Mouse (Mus musculus): ENCODE data around the gene Gsk3a.

Gsk3a gene

DNA sequence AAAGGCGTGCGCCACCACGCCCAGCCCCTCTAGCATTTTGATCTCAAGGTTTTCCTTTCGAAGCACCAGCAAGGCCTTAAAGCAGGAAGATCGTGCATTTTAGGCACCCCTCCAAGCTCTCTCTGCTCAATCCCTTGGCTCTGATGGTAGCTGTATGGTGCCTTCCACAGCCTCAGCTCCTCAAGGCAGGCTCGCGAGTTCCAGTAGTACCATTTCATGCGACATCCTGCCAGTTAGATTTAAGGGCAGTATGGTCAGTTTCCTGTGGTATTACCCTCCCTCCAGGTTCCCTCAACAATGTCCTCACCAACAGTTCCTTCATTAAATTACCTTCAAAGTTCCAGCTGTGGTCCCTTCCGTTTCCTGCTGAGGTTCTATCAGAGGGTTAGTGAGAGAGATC lies 41.5 kb downstream of the Gsk3a start:
- in situ Hi-C loops (cut with MboI, MseI): no loop called here

DNA sequence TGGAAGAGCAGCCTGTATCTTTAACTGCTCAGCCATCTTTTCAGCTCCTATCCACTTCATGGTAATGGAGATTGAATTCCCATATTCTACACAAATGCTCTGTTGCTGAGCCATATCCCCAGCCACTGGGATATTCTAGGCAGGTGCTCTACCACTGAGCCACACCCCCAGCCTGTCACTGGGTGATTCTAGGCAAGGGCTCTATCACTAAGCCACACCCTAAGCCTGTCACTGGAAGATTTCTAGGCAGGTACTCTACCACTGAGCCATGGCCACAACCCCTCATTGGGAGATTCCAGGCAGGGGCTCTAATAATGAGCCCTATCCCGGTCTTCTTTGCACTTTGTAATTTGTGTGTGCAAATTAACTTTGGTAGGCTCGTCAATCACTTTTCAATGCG lies 42.5 kb downstream of the Gsk3a start:
- in situ Hi-C loops (cut with MboI, MseI): no loop called here

DNA sequence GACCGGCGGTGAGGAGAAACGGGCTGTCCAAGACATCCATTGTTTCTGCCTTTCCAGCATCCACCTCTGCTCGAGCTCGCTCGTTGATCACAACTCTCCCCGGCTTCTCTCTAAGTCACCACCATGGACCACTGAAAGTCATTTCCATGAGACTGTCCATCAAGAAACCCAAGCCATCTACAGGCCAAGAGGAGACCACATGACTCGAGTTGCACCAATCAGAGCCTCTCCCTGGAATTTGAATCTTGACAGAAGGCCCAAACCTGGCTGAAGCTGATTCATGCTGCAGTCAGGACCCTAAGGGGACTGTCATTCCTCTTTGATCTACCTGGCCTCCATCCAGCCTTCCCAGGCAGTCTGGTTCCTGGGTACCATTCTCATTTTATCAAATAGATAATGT lies 45.5 kb downstream of the Gsk3a start:
- in situ Hi-C loops (cut with MboI, MseI): no loop called here

DNA sequence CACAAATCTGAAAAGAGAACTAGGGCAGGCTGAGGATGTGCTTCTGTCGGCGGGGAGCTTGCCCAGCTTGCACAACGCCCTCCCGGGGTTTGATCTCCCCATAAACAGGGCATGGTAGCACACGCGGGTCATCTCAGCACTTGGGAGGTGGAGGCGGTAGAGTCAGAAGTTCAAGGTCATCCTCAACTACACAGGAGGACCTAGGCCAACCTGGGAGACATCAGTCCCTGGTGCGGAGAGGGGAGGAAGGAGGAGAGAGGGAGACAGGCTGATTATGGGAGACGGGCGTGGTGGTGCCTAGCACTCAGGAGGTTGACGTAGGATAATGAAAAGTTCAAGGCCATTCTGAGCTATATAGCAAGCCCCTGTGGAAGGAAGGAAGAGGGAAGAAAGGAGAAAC lies 46.8 kb downstream of the Gsk3a start:
- in situ Hi-C loops (cut with MboI, MseI): no loop called here

DNA sequence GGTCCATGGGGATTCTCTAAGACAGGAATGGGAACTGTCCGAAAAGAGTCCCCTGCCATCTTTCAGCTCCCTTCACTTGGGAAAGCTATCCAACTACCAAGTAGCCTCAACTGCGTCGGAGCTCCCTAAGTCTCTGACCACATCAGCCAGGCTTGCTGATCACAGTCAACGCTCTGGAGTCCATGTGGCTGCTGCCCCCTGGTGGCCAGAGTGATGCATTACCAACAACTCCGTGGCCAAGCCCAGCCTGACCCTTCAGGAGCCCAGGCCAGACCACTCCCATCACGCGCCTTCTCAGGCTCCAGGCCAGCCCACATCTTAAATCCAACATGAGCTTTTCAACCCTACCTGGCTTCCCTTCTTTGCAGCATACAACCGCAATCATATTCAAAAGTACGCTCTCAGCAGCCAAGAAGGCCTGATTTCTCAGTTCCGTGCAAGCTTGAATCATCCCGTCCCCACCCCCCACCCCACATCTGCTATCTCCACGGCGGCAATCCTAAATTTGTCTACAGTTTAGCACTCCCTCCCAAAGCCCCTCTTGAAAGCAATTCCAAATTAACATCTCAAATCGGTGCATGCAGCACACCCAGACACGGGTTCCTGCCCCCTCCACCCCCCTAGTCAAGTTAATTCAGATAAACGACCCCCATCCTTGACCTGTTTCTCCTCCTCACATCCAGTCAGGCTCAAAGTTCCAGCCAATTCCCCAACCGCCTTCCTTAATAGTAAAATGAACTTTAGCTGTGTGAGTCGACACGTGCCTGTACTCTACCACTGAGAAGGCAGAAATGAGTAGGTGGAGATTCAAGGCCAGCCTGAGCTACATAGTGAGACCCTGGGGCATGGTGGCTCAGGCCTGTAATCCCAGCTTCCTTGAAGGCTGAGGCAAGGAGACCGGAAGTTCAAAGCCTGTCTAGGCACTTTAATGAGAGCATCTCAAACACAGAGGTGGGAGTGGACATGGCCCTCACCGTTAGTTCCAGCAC lies 49.7 kb downstream of the Gsk3a start:
- in situ Hi-C loops (cut with MboI, MseI): loop anchor here (5.0 to 10.0 kb wide), 2 partner anchors 53 to 81 kb away; no protein-coding TSS in a partner anchor

DNA sequence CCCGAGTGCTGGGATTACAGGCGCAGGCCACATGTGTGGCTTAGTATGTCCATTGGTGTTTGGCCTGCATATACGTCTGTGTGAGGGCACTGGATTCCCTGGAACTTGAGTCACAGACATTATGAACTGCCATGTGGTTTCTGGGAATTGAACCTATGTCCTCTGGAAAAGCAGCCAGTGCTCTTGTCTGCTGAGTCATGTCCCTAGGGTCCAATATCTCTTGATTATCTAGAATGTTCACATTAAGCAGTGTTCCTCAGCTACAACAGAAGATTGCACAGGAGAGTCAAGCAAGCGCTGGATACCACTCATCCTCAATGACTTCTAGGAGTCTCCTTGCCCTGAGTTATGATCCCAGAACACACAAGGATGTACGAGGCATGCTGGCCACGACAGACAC lies 53.6 kb downstream of the Gsk3a start:
- in situ Hi-C loops (cut with MboI, MseI): loop anchor here (10.0 kb wide), 1 partner anchor 49 kb away; no protein-coding TSS in a partner anchor

DNA sequence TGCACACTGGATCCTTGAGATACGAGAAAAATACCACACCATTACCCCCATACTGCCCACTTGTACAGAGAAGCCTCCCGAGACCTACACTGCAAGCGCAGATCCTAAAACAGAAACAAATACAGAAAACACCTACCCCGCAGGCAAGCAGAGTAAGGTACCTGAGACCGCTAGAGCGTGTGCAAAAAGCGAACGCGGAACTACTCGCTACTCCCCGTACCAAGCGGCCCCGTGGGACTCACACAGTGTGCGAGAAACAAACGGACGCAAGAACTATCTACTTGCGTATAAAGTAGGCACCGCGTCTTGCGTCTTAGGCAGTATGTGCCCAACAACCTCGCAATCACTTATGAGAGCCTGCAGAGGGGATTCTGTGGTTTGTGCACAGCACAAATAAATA lies 55.8 kb downstream of the Gsk3a start:
- in situ Hi-C loops (cut with MboI, MseI): loop anchor here (10.0 kb wide), 1 partner anchor 47 kb away; no protein-coding TSS in a partner anchor

DNA sequence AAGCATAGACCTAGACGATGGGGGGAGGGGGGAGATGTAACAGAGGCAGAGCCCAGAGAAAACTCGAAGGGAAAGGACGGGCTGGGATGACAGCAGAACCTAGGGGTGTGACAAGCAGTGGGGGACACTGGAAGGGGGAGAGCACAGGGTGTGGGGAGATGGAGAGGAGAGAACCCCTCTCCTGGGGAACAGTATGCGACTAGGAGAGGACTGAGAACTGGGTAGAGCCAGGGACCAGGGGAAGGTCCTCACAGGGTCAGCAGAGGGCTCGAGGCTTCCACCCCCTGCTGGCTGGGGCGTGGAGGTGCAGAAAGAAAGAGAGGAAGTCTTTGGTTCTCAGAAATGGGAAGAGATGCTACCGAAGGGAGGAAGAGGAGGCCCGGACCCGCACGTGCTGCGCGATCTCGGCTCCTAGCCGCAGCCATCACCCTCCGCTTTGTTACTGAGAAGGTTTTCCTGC lies 56.3 kb downstream of the Gsk3a start:
- in situ Hi-C loops (cut with MboI, MseI): loop anchor here (10.0 kb wide), 1 partner anchor 47 kb away; no protein-coding TSS in a partner anchor

DNA sequence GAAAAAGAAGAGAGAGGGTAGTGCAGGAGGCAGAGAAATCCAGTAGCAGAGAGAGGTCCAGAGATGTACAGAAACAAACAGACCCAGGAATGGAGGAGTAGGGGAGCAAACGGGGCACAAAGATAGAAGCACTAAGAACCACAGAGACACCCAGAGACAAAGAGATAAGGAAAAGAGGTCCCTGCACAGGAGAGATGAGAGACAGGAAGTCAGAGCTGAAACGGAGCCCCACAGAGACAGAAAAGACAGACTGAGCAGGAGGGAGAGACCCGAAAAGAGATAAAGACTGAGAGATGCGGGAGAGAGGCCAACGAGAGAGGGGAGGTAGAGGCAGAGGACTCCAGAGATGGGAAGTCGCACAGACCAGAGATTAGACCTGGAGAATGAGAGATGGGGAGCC lies 57.1 kb downstream of the Gsk3a start:
- in situ Hi-C loops (cut with MboI, MseI): loop anchor here (10.0 kb wide), 1 partner anchor 46 kb away; no protein-coding TSS in a partner anchor

DNA sequence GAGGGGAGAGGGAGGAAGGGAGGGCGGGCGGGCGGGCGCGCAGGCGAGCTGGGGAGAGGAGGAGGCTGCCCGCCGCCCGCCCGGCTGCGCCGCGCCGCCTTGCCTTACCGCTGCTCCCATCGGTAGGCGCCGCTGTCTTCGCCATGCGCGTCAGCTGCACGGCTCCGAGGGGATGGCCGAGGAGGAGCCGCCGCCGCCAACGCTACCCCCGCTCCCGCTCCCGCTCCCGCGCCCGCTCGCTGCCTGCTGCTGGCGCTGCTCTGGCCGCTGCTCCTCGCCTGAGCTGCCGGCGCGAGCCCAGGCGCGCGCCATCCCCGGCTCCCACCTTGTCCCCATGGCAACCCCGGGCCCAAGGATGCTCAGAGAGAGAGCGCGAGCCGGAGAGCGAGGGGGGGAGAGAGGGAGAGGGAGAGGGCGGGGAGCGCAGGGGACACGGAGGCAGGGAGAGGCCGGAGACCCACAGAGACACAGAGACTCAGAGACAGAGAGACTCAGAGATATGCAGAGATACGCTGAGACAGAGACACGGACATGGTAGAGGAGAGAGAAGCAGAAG lies 58.0 kb downstream of the Gsk3a start, which contains the start of gene Pou2f2:
Pou2f2 (minus strand) TSS at position 121 of the 556 bp plus-strand sequence.
- in situ Hi-C loops (cut with MboI, MseI): loop anchor here (10.0 kb wide), 1 partner anchor 45 kb away; no protein-coding TSS in a partner anchor

DNA sequence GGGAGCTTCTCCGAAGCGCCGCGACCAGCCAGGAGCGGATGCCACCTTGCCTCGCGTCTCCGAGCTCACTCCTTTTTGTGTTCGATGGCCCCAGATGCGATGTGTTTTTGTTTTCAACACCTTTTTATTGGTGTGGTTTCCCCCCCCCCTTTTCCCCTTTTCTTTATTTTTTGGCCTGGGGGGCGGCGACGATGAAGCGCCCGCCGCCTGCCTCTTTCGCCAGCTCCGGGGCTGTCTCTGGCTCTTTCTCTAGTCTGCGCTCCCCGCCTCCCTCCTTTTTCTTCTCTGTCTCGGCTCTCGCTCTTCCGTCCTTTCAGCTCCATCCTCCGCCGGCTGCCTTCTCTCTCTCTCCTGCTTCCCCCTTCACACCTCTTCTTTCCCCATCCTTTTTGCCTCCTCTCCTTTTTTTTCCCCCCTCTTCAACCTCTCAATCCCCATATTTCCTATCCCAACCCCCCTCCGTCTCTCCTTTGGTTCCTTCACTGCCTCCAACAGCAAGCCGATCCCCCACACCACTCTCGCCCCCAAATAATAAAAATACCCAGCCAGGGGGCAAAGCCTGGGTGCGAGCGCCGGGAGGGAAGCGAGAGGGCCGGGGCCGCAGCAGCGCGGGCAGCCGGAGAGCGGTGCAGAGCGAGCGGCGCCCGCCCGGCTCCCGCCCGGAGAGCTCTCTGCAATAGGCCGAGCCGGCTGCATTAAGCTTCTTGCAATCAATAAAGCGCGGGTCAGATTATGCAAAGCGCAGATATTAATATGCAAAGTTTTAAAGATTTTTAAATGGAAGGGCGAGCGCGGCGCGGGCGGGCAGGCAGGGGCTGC lies 58.7 kb downstream of the Gsk3a start:
- in situ Hi-C loops (cut with MboI, MseI): no loop called here

DNA sequence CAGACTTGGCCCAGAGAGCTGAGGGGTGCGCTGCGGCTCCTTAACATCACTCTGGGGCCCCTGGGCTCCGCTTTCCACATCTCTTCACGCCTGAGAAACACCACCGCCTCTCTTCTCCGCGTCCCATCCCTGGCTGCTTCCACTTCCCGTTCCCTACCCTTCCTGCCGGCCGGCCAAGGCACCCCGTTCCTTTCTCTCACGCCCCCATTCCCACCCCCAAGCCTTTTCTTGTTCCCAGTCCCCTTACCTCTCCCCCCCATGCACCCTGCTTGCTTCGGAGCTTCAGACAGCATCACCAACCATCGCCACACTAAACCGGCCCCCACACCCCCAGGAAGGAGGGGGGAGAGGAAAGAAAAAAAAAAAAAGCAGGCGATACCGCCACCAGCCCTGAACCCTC lies 59.3 kb downstream of the Gsk3a start:
- in situ Hi-C loops (cut with MboI, MseI): no loop called here
